Mouse (Mus musculus): ENCODE data around the gene Psmb11.
"Not testable (repeated sequence)": the region's sequence is repeated elsewhere in the genome, so short reads cannot be mapped to it uniquely, and the experiment has no call there.

Psmb11 gene

GRCm38 (mm10) chr14:54603038-54603654 is 18.1 kb upstream of the Psmb11 start:
- peak; percentile 96 for DNase-seq (ENCODE audit: low read depth, low spot score)

- no peak for DNase-seq (ENCODE audit: low read depth, low spot score)
Observed at GRCm38 (mm10) chr14:54603686-54604085, 17.5 kb upstream of the Psmb11 start.

- DNase-seq (ENCODE audit: low read depth, low spot score): peak; percentile 51
Observed at GRCm38 (mm10) chr14:54605752-54606321, 15.4 kb upstream of the Psmb11 start, which contains the start of gene 4931414P19Rik. TSS of gene 4931414P19Rik (minus strand) at chr14:54605993.

GRCm38 (mm10) chr14:54607226-54607625 is 14.0 kb upstream of the Psmb11 start:
- no peak for DNase-seq (ENCODE audit: low read depth, low spot score)

- DNase-seq (ENCODE audit: low read depth, low spot score): no peak
Observed at GRCm38 (mm10) chr14:54609245-54609644, 12.0 kb upstream of the Psmb11 start.

- no peak for DNase-seq (ENCODE audit: low read depth, low spot score)
Observed at GRCm38 (mm10) chr14:54609962-54610361, 11.3 kb upstream of the Psmb11 start.

- peak; percentile 76 for DNase-seq (ENCODE audit: low read depth, low spot score)
Observed at GRCm38 (mm10) chr14:54610648-54611047, 10.6 kb upstream of the Psmb11 start.

GRCm38 (mm10) chr14:54614130-54614529 is 7.1 kb upstream of the Psmb11 start:
- not testable (repeated sequence) for DNase-seq (ENCODE audit: low read depth, low spot score)

- no peak for DNase-seq (ENCODE audit: low read depth, low spot score)
Observed at GRCm38 (mm10) chr14:54616226-54616825, 4.9 kb upstream of the Psmb11 start.

- DNase-seq (ENCODE audit: low read depth, low spot score): no peak
Observed at GRCm38 (mm10) chr14:54617152-54617896, 3.9 kb upstream of the Psmb11 start.

- peak; percentile 89 for DNase-seq (ENCODE audit: low read depth, low spot score)
Observed at GRCm38 (mm10) chr14:54617897-54618365, 3.3 kb upstream of the Psmb11 start, which contains the start of gene Psmb5. TSS of gene Psmb5 (minus strand) at chr14:54618022.

GRCm38 (mm10) chr14:54623334-54623733 is 2.1 kb downstream of the Psmb11 start:
- DNase-seq (ENCODE audit: low read depth, low spot score): no peak

- no peak for DNase-seq (ENCODE audit: low read depth, low spot score)
Observed at GRCm38 (mm10) chr14:54624976-54625375, 3.7 kb downstream of the Psmb11 start.

- DNase-seq (ENCODE audit: low read depth, low spot score): no peak
Observed at GRCm38 (mm10) chr14:54628103-54628502, 6.9 kb downstream of the Psmb11 start.

- no peak for DNase-seq (ENCODE audit: low read depth, low spot score)
Observed at GRCm38 (mm10) chr14:54629797-54630196, 8.6 kb downstream of the Psmb11 start.

- no peak for DNase-seq (ENCODE audit: low read depth, low spot score)
Observed at GRCm38 (mm10) chr14:54630583-54631239, 9.5 kb downstream of the Psmb11 start.

GRCm38 (mm10) chr14:54631240-54631599 is 10.0 kb downstream of the Psmb11 start:
- no peak for DNase-seq (ENCODE audit: low read depth, low spot score)

- DNase-seq (ENCODE audit: low read depth, low spot score): no peak
Observed at GRCm38 (mm10) chr14:54632252-54632651, 11.0 kb downstream of the Psmb11 start.

- DNase-seq (ENCODE audit: low read depth, low spot score): no peak
Observed at GRCm38 (mm10) chr14:54634182-54634581, 12.9 kb downstream of the Psmb11 start.

GRCm38 (mm10) chr14:54636954-54637353 is 15.7 kb downstream of the Psmb11 start:
- DNase-seq (ENCODE audit: low read depth, low spot score): no peak

- DNase-seq (ENCODE audit: low read depth, low spot score): no peak
Observed at GRCm38 (mm10) chr14:54638210-54638609, 17.0 kb downstream of the Psmb11 start.

GRCm38 (mm10) chr14:54640121-54640520 is 18.9 kb downstream of the Psmb11 start:
- DNase-seq (ENCODE audit: low read depth, low spot score): no peak

Data from telencephalon, adult 2 months (tissue).